Mouse (Mus musculus): ENCODE measurements at regions not wholly inside any gene's neighbourhood (a gene's known extent, or its start where the extent isn't known, plus 50 kb on each side); places are given as distances from the start of the nearest gene placed in this dataset.
A peak's percentile ranks its signal among the peaks of the same experiment; 100 is the strongest.

- no peak for DNase-seq (ENCODE audit: low spot score in 2 of 2)
These were observed 137.4 kb upstream of the Plcz1 start for GRCm38 (mm10) chr6:140178425-140179193.

DNA sequence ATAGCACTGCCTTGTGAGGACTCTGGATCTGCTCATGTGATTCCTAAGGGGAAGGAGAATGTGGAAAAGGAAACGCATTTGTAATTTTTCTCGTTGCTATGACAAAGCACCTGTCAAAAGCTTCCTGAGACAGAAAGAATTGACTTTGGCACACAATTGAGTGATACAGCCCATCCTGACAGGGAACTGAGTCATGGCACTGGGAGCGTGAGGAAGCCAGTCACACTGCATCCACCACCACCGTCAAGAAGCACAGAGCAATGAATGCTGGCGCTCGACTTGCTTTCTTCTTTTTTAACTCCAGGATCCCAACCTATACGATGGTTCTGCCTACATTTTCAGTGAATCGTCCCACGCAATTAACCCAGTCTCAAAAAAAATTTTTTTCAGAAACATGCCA, 131.5 kb upstream of the Plcz1 start:
- no peak for DNase-seq (ENCODE audit: low spot score in 2 of 2)

GRCm38 (mm10) chr6:140169836-140170235, 128.6 kb upstream of the Plcz1 start:
- no peak for DNase-seq (ENCODE audit: low spot score in 2 of 2)

GRCm38 (mm10) chr6:140167182-140167581, 125.9 kb upstream of the Plcz1 start:
- no peak for DNase-seq (ENCODE audit: low spot score in 2 of 2)

DNA sequence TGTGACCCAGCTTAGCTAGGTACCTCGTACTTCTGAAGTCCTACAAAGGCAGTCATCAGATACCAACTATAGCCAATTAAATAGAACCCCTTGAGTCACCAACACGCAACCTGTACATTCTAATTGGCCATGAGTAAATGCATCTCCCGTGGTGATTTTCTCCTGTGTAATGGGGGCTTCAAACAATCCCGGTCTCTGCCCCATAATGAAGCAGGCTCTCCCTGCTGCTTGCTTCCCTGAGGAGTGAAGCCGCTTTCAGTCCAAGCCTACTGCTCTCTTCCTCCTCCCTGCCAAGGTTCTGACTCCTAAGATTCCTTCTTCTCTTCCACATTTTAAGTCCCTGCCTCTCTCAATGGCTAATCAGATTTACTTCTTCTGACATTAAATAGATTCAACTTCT, 121.5 kb upstream of the Plcz1 start:
- no peak for DNase-seq (ENCODE audit: low spot score in 2 of 2)

DNA sequence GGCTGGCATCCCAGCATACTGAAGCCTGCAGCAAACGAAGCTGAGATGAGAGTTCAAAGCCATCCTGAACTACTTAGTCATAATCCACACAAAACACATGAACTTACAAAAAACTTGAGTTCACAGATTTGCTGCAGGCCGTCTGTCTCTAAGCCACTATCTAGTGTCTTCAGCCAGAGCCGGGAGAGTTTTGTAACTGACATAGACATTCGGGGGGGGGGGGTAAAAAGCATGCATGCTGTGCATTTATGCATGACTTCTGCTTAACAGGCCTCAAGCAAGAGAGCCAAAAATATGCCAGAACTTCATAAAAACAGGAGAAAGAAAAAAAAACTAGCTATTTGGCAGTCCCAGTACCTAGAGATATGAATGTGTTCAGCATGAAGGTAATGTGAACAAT, 120.2 kb upstream of the Plcz1 start:
- no peak for DNase-seq (ENCODE audit: low spot score in 2 of 2)

- no peak for DNase-seq (ENCODE audit: low spot score in 2 of 2)
These were observed 119.7 kb upstream of the Plcz1 start for GRCm38 (mm10) chr6:140160946-140161345.

DNA sequence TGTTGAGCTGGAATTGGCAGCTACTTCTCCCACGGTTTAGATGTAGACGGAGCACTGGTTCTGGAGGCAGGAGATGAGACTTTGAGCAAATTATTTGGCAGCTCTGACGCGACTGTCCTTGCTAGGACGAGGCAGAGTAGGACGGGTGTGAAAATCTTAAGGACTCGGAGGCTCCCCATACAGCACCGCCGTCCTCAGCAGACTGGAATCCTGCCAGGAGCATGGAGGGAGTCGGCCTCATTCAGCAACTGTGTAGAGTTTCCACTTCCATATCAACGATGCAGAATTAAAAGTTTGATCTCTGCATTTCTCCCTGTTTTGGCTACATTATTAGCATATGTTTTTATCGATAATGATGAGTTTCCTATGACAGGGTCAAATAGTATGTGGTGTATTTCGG, 117.7 kb upstream of the Plcz1 start:
- no peak for DNase-seq (ENCODE audit: low spot score in 2 of 2)

- no peak for DNase-seq (ENCODE audit: low spot score in 2 of 2)
These were observed 116.1 kb upstream of the Plcz1 start for GRCm38 (mm10) chr6:140157375-140157774.

GRCm38 (mm10) chr6:140152418-140153176, 111.3 kb upstream of the Plcz1 start:
- peak in 1 of 2 experiments; percentile 15 for DNase-seq (ENCODE audit: low spot score in 2 of 2)

- DNase-seq (ENCODE audit: low spot score in 2 of 2): no peak
These were observed 107.5 kb upstream of the Plcz1 start for GRCm38 (mm10) chr6:140148628-140149245.

- no peak for DNase-seq (ENCODE audit: low spot score in 2 of 2)
These were observed 106.9 kb upstream of the Plcz1 start for GRCm38 (mm10) chr6:140148138-140148537.

DNA sequence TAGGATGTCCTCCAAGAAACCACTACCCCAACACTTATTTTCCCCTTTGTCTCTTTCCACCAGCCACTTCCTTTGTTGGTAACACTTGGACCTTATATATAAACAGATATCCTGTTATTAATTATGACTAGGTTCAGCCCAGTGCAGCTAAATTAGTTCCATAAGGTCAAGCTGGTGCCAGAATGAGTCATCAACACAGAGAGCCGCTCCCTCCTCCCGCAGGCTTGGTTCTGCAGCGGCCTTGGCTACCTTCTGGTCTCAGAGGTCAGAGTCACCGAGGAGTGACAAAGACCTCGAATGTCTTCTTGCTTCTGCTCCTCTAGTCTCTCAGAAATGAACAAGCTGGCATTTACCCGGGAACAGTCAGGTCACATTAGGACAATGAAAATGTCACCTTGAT, 106.5 kb upstream of the Plcz1 start:
- DNase-seq (ENCODE audit: low spot score in 2 of 2): no peak

DNA sequence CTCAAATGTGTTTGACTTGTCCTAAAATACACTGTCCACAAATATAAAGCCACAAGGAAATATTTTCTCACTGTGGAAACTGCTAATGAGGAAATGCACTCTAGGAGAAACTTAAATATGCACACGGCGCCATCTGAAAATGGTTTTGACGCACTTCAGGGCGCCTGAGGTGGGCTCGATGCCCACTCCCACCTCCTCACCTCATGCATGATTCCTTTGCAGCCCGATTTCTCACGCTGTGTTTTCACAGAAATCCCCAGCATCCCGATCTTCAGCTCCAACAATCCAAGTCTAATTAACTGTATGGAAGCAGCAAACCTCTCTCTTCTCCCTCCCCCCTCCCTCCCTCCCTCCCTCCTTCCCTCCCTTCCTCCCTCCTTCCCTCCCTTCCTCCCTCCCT, 92.5 kb upstream of the Plcz1 start:
- DNase-seq (ENCODE audit: low spot score in 2 of 2): no peak

GRCm38 (mm10) chr6:140126645-140127044, 85.4 kb upstream of the Plcz1 start:
- DNase-seq (ENCODE audit: low spot score in 2 of 2): no peak

- DNase-seq (ENCODE audit: low spot score in 2 of 2): no peak
These were observed 72.8 kb upstream of the Plcz1 start for GRCm38 (mm10) chr6:140114024-140114423.

GRCm38 (mm10) chr6:140112054-140112453, 70.8 kb upstream of the Plcz1 start:
- no peak for DNase-seq (ENCODE audit: low spot score in 2 of 2)

GRCm38 (mm10) chr6:140108083-140108482, 66.8 kb upstream of the Plcz1 start:
- no peak for DNase-seq (ENCODE audit: low spot score in 2 of 2)

- DNase-seq (ENCODE audit: low spot score in 2 of 2): no peak
These were observed 66.4 kb upstream of the Plcz1 start for GRCm38 (mm10) chr6:140107628-140108027.

DNA sequence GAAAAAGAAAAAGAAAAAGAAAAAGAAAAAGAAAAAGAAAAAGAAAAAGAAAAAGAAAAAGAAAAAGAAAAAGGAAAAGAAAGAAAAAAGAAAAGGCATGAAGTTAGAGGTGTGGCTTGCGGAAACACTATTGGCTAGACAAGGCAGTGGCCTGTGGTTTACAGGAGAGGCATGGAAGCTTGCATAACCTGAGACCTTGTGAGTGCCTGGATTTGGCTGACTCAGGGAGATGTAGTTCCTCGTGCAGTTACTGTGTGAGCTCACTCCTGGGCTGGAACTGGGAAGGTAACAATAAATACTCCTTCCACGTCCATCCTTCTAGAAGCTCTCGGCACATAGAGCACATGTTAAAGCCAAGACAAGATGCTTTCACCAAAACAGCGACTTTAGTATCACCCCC, 64.9 kb upstream of the Plcz1 start:
- no peak for DNase-seq (ENCODE audit: low spot score in 2 of 2)

GRCm38 (mm10) chr6:140102043-140102442, 60.8 kb upstream of the Plcz1 start:
- no peak for DNase-seq (ENCODE audit: low spot score in 2 of 2)

GRCm38 (mm10) chr6:140095416-140095815, 54.2 kb upstream of the Plcz1 start:
- DNase-seq (ENCODE audit: low spot score in 2 of 2): no peak

Data from frontal cortex, postnatal 25 days (tissue).